Mouse (Mus musculus) E14TG2a.4 (cell line): Measurements from ENCODE around the gene Ifitm5.

Experiments
- CTCF ChIP-seq: conservative IDR thresholded peaks from 2 replicates; pipeline ENCODE4 v1.5.1; 2014; ENCODE audit warnings: low read length
- NANOG ChIP-seq: IDR thresholded peaks from 2 replicates; pipeline ENCODE4 v1.6.1; 2014; ENCODE audit warnings: borderline replicate concordance, low read length, mixed read lengths
- POU5F1 ChIP-seq: IDR thresholded peaks from 2 replicates; pipeline ENCODE4 v1.6.1; 2014; ENCODE audit warnings: low read length, borderline replicate concordance

GRCm38 (mm10) chr7:140943356-140943755 is 6.7 kb downstream of the Ifitm5 start:
- TF ChIP-seq CTCF (no peak), NANOG (no peak), POU5F1 (no peak)
